Mouse (Mus musculus) heart, embryonic 11.5 days (tissue): Measurements from ENCODE around the gene Clptm1. TPM values are rescaled to one million over a fixed set of nuclear protein-coding genes. Genes with fewer than 3 reads are reported as not detected.

Source experiments
- ATAC-seq: fragments of 200-750 bp; cut with Nextera tagmentation; replicated peaks from 2 replicates; pipeline ENCODE4 v1.8.0; 2017; ENCODE audit warnings: moderate library complexity; ENCODE audit not compliant: insufficient number of reproducible peaks, low FRiP score, low TSS enrichment
- H3K27ac ChIP-seq: fragments of 300-500 bp; sonication (generic); 2 replicates; pipeline ENCODE4 v1.5.1; 2014; ENCODE audit warnings: mild to moderate bottlenecking, low read depth, low read length
- H3K27me3 ChIP-seq: fragments of 300-500 bp; sonication (generic); 2 replicates; pipeline ENCODE4 v1.6.1; 2014; ENCODE audit warnings: mild to moderate bottlenecking, low read length, mixed read lengths; ENCODE audit not compliant: control insufficient read depth, insufficient read depth
- H3K36me3 ChIP-seq: fragments of 300-500 bp; sonication (generic); 2 replicates; pipeline ENCODE4 v1.6.1; 2014; ENCODE audit warnings: mild to moderate bottlenecking, low read length, moderate library complexity, mixed read lengths; ENCODE audit not compliant: control insufficient read depth, insufficient read depth
- H3K4me1 ChIP-seq: fragments of 300-500 bp; sonication (generic); 2 replicates; pipeline ENCODE4 v1.6.1; 2014; ENCODE audit warnings: low read length; ENCODE audit not compliant: control insufficient read depth, insufficient read depth
- H3K4me2 ChIP-seq: fragments of 300-500 bp; sonication (generic); 2 replicates; pipeline ENCODE4 v1.6.1; 2014; ENCODE audit warnings: mild to moderate bottlenecking, moderate library complexity
- H3K4me3 ChIP-seq: fragments of 300-500 bp; sonication (generic); 2 replicates; pipeline ENCODE4 v1.5.1; 2014; ENCODE audit warnings: low read depth, low read length
- H3K9ac ChIP-seq: fragments of 300-500 bp; sonication (generic); 2 replicates; pipeline ENCODE4 v1.6.1; 2014; ENCODE audit warnings: mild to moderate bottlenecking, low read depth, low read length, moderate library complexity
- H3K9me3 ChIP-seq: fragments of 300-500 bp; sonication (generic); replicated peaks from 2 replicates; pipeline ENCODE4 v1.6.1; 2016; ENCODE audit warnings: low read length; ENCODE audit not compliant: control insufficient read depth
- WGBS: fragments of 180-500 bp; shearing (Covaris S2); extraction: QIAGEN DNeasy Blood & Tissue Kit; methylation state at CpG from one replicate; pipeline ENCODE4 v1.1.7; 2014; ENCODE audit not compliant: insufficient replicate concordance; 5-methylcytosine and 5-hydroxymethylcytosine counted together
- polyA plus RNA-seq: library from polyadenylated mRNA; unstranded; fragments of >200 nt; fragmentation: Nextera tagmentation; extraction: Ambion mirVana; gene quantifications from 2 replicates; pipeline ENCODE4 v1.2.1, GENCODE M21; 2014

Clptm1 gene
- polyA plus RNA-seq, 1 experiment from 2014 or later, result 86.8 TPM

- Histone ChIP-seq H3K4me1 (peaks cover 17% of the 10 kb centered on the region), H3K27ac (no peak overlapping the region), H3K27me3 (no peaks in the 10 kb centered on the region), H3K9ac (peak overlapping the region; percentile 99), H3K9me3 (no peaks in the 10 kb centered on the region), H3K4me2 (peak overlapping the region; percentile 79), H3K4me3 (peak overlapping the region; percentile 100), H3K36me3 (0 out of 2 replicates have a peak, but pooled peaks cover 2% of the 10 kb centered on the region)
- no peak for ATAC-seq
- WGBS, result 12% methylated on average over 8 of the region's 8 CpGs
These were observed 893 bp downstream of the Clptm1 start for GRCm38 (mm10) chr7:19663940-19664339.

GRCm38 (mm10) chr7:19652614-19653013 lies 12.2 kb downstream of the Clptm1 start:
- no peak overlapping the region for H3K9ac ChIP-seq
- WGBS, result 65% methylated on average over 2 of the region's 2 CpGs
- no peaks in the 10 kb centered on the region for H3K27me3 ChIP-seq
- no peaks in the 10 kb centered on the region for H3K9me3 ChIP-seq
- ATAC-seq, result no peak
- H3K27ac ChIP-seq, result no peak overlapping the region
- H3K4me1 ChIP-seq, result 0 out of 2 replicates have a peak, but pooled peaks cover 3% of the 10 kb centered on the region
- no peak overlapping the region for H3K4me2 ChIP-seq
- peaks cover 20% of the 10 kb centered on the region for H3K36me3 ChIP-seq
- no peak overlapping the region for H3K4me3 ChIP-seq

- Histone ChIP-seq H3K9ac (no peak overlapping the region), H3K4me3 (no peak overlapping the region), H3K27me3 (no peaks in the 10 kb centered on the region), H3K4me2 (no peak overlapping the region), H3K9me3 (no peaks in the 10 kb centered on the region), H3K36me3 (peaks cover 25% of the 10 kb centered on the region), H3K27ac (no peak overlapping the region), H3K4me1 (0 out of 2 replicates have a peak, but pooled peaks cover 3% of the 10 kb centered on the region)
- ATAC-seq, result no peak
- WGBS, result 79% methylated on average over 6 of the region's 6 CpGs
These were observed 13.6 kb downstream of the Clptm1 start for GRCm38 (mm10) chr7:19651063-19651786.

DNA sequence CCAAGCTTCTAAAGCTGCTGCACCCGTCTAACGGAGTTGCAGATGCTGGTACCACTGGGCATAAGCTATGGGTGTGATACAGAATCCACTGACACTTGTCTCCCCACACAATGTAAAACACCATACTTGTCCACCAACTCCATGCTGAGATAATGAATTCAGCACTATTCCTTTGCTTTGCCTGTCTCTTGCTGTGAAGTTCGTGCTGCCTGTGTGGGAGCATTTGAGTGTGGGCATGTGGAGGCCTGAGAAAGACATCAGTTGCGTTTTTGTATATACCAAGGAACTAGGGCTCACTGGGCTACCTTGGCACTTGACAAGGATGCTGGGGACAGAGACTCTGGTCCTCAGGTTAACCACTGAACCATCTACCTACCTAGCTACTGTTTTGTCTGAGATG lies 23.6 kb downstream of the Clptm1 start:
- Histone ChIP-seq H3K9ac (no peak overlapping the region), H3K36me3 (peaks cover 64% of the 10 kb centered on the region), H3K4me2 (no peak overlapping the region), H3K4me1 (no peaks in the 10 kb centered on the region), H3K9me3 (no peaks in the 10 kb centered on the region), H3K4me3 (no peak overlapping the region), H3K27ac (no peak overlapping the region), H3K27me3 (no peaks in the 10 kb centered on the region)
- WGBS, result 90% methylated on average over 4 of the region's 4 CpGs
- ATAC-seq, result no peak

DNA sequence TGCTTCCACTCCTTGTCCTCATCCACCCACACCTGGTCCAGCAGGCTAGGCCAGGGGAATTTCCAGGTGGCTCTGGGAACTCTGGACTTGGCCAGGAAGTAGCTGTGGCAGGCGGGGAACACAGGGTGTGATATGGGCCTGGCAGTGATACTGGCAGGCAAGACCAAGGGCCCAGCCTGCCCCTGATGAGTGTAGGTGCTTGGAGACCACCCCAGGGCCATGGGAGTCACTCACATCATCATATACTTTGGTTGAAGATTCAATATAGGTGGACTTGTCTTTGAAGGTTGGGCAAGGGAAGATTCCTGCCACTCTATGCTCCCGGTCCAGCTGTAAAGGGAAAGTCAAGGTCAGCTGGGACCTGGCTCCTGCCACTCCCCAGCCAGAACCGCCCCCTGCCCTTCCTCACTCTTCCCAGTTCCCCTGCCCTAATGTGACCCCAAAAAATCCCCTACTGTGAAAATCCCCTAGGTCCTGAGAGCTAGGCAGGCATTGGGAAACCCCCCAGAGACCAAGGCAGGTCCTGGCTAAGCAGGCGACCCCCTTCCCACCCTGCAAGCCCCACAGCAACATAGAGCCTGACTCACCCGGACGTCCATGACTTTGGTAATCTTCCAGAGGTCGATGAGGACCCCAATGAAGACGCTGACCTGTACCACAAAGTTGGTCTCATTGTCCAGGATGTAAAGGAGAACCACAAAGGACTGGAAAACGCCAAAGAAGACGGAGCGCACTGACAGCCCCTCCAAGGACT lies 29.6 kb downstream of the Clptm1 start:
- H3K36me3 ChIP-seq, result peaks cover 66% of the 10 kb centered on the region
- WGBS, result 88% methylated on average over 11 of the region's 11 CpGs

GRCm38 (mm10) chr7:19634591-19634990 lies 30.2 kb downstream of the Clptm1 start:
- Histone ChIP-seq H3K27me3 (no peaks in the 10 kb centered on the region), H3K27ac (no peak overlapping the region), H3K9ac (no peak overlapping the region), H3K4me3 (no peak overlapping the region), H3K4me2 (no peak overlapping the region), H3K4me1 (peaks cover 2% of the 10 kb centered on the region; the same call in 1 of the 2 replicates), H3K36me3 (peaks cover 65% of the 10 kb centered on the region), H3K9me3 (no peaks in the 10 kb centered on the region)
- no peak for ATAC-seq
- 93% methylated on average over 2 of the region's 2 CpGs for whole genome bisulfite sequencing

More for the DNA sequence above, 29.6 kb downstream of the Clptm1 start:
- Histone ChIP-seq H3K27ac (no peak overlapping the region), H3K4me2 (no peak overlapping the region), H3K9me3 (no peaks in the 10 kb centered on the region), H3K4me3 (no peak overlapping the region), H3K27me3 (no peaks in the 10 kb centered on the region), H3K4me1 (no peaks in the 10 kb centered on the region), H3K9ac (no peak overlapping the region)
- no peak for ATAC-seq

DNA sequence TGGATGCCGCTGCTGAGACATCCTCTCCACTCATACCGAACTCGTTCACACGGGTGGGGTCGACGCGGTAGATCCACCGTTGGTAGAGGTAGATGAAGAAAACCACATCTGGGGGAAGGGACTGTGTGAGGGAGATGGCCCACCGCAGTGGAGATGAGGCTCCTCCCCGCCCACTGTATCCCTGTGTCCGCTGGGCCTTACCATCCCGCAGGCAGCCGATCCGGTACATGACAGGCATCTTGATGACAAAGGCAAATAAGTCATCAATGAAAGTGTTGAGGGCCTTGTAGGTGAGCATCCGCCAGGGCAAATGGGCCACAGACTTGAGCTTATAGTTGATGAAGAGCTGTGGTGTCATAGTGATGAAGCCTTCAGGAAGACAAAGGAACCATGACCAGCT lies 31.0 kb downstream of the Clptm1 start:
- WGBS, result 91% methylated on average over 15 of the region's 15 CpGs
- H3K4me1 ChIP-seq, result peaks cover 2% of the 10 kb centered on the region; the same call in 1 of the 2 replicates
- no peak overlapping the region for H3K4me2 ChIP-seq
- H3K9me3 ChIP-seq, result no peaks in the 10 kb centered on the region
- H3K9ac ChIP-seq, result no peak overlapping the region
- no peaks in the 10 kb centered on the region for H3K27me3 ChIP-seq
- H3K27ac ChIP-seq, result no peak overlapping the region
- ATAC-seq, result no peak
- no peak overlapping the region for H3K4me3 ChIP-seq
- H3K36me3 ChIP-seq, result peaks cover 60% of the 10 kb centered on the region

DNA sequence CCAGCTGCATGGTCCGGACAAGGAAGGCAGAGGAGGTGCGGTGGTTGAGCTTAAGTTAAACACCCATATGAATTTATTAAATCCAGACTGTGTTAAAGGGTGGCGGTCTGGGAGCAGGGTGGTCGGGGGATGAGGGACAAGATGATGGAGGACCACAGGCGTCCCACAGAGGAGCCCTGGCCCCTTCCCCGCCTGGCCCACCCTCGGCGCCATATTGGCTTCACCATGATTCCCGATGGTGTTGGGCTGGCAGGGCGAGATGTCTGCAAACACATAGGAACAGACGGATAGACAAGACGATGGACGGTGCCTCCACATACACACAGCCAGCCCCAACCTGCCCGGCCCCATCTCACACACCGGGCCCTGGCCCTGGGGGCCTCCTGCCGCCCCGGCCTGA lies 31.6 kb downstream of the Clptm1 start:
- Histone ChIP-seq H3K4me2 (no peak overlapping the region), H3K4me1 (peaks cover 2% of the 10 kb centered on the region; the same call in 1 of the 2 replicates), H3K27me3 (no peaks in the 10 kb centered on the region), H3K36me3 (peaks cover 55% of the 10 kb centered on the region), H3K9me3 (no peaks in the 10 kb centered on the region), H3K4me3 (no peak overlapping the region), H3K27ac (no peak overlapping the region), H3K9ac (no peak overlapping the region)
- 89% methylated on average over 17 of the region's 17 CpGs for WGBS
- ATAC-seq, result no peak
